10 mouse cellular contexts compared by ENCODE assay signal in genomic region chr17:23683856-23684672, GRCm38 (mm10). TPM values are rescaled to one million over a fixed set of nuclear protein-coding genes. Genes with fewer than 3 reads are reported as not detected.
DNase-seq lines count a peak whose midpoint lies in the region; ATAC-seq and TF ChIP-seq lines count a peak whose summit lies in the region.
"Had no signal": no experiment of that assay in that cellular context is flagged by ENCODE, and none has a peak within 500 bp of the region (broad histone marks: within the 10 kb centered on the region; RNA-seq: fewer than 3 reads in every experiment).

Gene Cldn9, minus strand, starts transcription at chr17:23684026.

- H3K9ac ChIP-seq in liver, postnatal 0 days (replicated peaks): no peak within 1 kb of the TSS
- H3K9ac ChIP-seq in liver, embryonic 11.5 days (ENCODE audit: low read depth, low read length): no peak within 1 kb of the TSS
- no peak within 1 kb of the TSS for H3K9ac ChIP-seq in MEL (ENCODE audit: control insufficient read depth, low read depth, low read length, poor library complexity, severe bottlenecking)
- H3K9ac ChIP-seq in hindbrain, embryonic 11.5 days (ENCODE audit: low read depth, low read length): no peak within 1 kb of the TSS
- peak within 1 kb of the TSS; percentile 50 for H3K9ac ChIP-seq in limb, embryonic 12.5 days (replicated peaks)

- H3K36me3 ChIP-seq in liver, postnatal 0 days (replicated peaks; ENCODE audit: insufficient read depth, low read length): no peaks in the 10 kb centered on the region
- no peaks in the 10 kb centered on the region for H3K36me3 ChIP-seq in liver, embryonic 11.5 days (ENCODE audit: control insufficient read depth, insufficient read depth, low read length)
- H3K36me3 ChIP-seq in MEL (ENCODE audit: control insufficient read depth in 1 of 2, insufficient read depth in 2 of 2, low read length in 2 of 2): peaks cover 0 to 10% of the 10 kb centered on the region in 2 experiments; a peak in 2 of 4 replicates
- no peaks in the 10 kb centered on the region for H3K36me3 ChIP-seq in hindbrain, embryonic 11.5 days (ENCODE audit: control insufficient read depth, insufficient read depth, low read length)
- no peaks in the 10 kb centered on the region for H3K36me3 ChIP-seq in limb, embryonic 12.5 days

- no peak for TF ChIP-seq CTCF in liver, postnatal 0 days (IDR thresholded peaks at IDR 0.05; ENCODE audit: low read depth)
- no peak for TF ChIP-seq CTCF in MEL (IDR thresholded peaks at IDR 0.05 in 2 of 3, conservative IDR thresholded peaks at IDR 0.05 in 1 of 3; ENCODE audit: control insufficient read depth in 1 of 3, insufficient read depth in 1 of 3, low read depth in 2 of 3, low read length in 3 of 3, poor library complexity in 1 of 3, severe bottlenecking in 1 of 3)

- intact Hi-C loops in heart, postnatal 25 days (cut with DNase I): no loop called here

- H3K79me2 ChIP-seq in MEL (ENCODE audit: control insufficient read depth, insufficient read depth, low read length, poor library complexity): no peaks in the 10 kb centered on the region

- TF ChIP-seq EP300 in liver, postnatal 0 days (IDR thresholded peaks at IDR 0.05; ENCODE audit: low read depth): no peak
- TF ChIP-seq EP300 in MEL (IDR thresholded peaks at IDR 0.05; ENCODE audit: low read depth in 1 of 2, low read length in 2 of 2): no peak

- H3K4me3 ChIP-seq in liver, postnatal 0 days (ENCODE audit: low read depth, low read length): no peak within 1 kb of the TSS
- no peak within 1 kb of the TSS for H3K4me3 ChIP-seq in liver, embryonic 11.5 days (ENCODE audit: low read depth, low read length)
- no peak within 1 kb of the TSS for H3K4me3 ChIP-seq in MEL (ENCODE audit: control insufficient read depth in 1 of 2, insufficient read depth in 1 of 2, low read depth in 2 of 2, low read length in 2 of 2)
- no peak within 1 kb of the TSS for H3K4me3 ChIP-seq in hindbrain, embryonic 11.5 days (ENCODE audit: low read depth, low read length)
- H3K4me3 ChIP-seq in limb, embryonic 12.5 days (replicated peaks): peak within 1 kb of the TSS; percentile 28

- peaks cover 6% of the 10 kb centered on the region for H3K4me1 ChIP-seq in liver, postnatal 0 days (ENCODE audit: insufficient read depth)
- 0 out of 2 replicates have a peak, but pooled peaks cover 2% of the 10 kb centered on the region for H3K4me1 ChIP-seq in liver, embryonic 11.5 days (replicated peaks; ENCODE audit: control insufficient read depth, insufficient read depth, low read length)
- H3K4me1 ChIP-seq in MEL (ENCODE audit: control insufficient read depth in 1 of 2, insufficient read depth in 2 of 2, low read length in 2 of 2): peaks cover 0 to 19% of the 10 kb centered on the region in 2 experiments; a peak in 3 of 4 replicates
- H3K4me1 ChIP-seq in hindbrain, embryonic 11.5 days (replicated peaks; ENCODE audit: control insufficient read depth, insufficient read depth, low read length): peaks cover 5% of the 10 kb centered on the region; the same call in 1 of the 2 replicates
- H3K4me1 ChIP-seq in limb, embryonic 12.5 days (replicated peaks): peaks cover 32% of the 10 kb centered on the region

- no peak for TF ChIP-seq POLR2A in MEL (IDR thresholded peaks at IDR 0.05; ENCODE audit: control insufficient read depth in 1 of 2, insufficient read depth in 1 of 2, low read depth in 1 of 2, low read length in 2 of 2, poor library complexity in 1 of 2)

- peak; percentile 14 for DNase-seq in liver, postnatal 0 days
- DNase-seq in liver, embryonic 11.5 days (ENCODE audit: low spot score): no peak
- DNase-seq in MEL (ENCODE audit: low read depth, low spot score): peak; percentile 31
- no peak for DNase-seq in hindbrain, embryonic 11.5 days (ENCODE audit: low spot score)
- DNase-seq in MN1 (ENCODE audit: low spot score): no peak
- DNase-seq in adrenal gland, postnatal 4 days (ENCODE audit: low spot score in 2 of 2): no peak
- DNase-seq in heart, postnatal 25 days (ENCODE audit: low spot score): no peak

- 30% methylated on average over 15 of the region's 15 CpGs for WGBS in liver, postnatal 0 days (ENCODE audit: insufficient replicate concordance)
- 27% methylated on average over 15 of the region's 15 CpGs for WGBS in liver, embryonic 11.5 days
- 14% methylated on average over 15 of the region's 15 CpGs for WGBS in hindbrain, embryonic 11.5 days
- 11% methylated on average over 15 of the region's 15 CpGs for WGBS in limb, embryonic 12.5 days

- H3K27ac ChIP-seq in liver, postnatal 0 days (ENCODE audit: low read depth): no peak within 1 kb of the TSS
- H3K27ac ChIP-seq in liver, embryonic 11.5 days (ENCODE audit: low read depth, low read length): no peak within 1 kb of the TSS
- no peak within 1 kb of the TSS for H3K27ac ChIP-seq in MEL (ENCODE audit: control insufficient read depth, low read depth, low read length)
- H3K27ac ChIP-seq in hindbrain, embryonic 11.5 days (ENCODE audit: low read depth, low read length): no peak within 1 kb of the TSS
- H3K27ac ChIP-seq in limb, embryonic 12.5 days: peak within 1 kb of the TSS; percentile 23; the same call in 1 of the 2 replicates

- no peaks in the 10 kb centered on the region for H3K9me3 ChIP-seq in liver, postnatal 0 days (ENCODE audit: low read length)
- no peaks in the 10 kb centered on the region for H3K9me3 ChIP-seq in liver, embryonic 11.5 days (ENCODE audit: control insufficient read depth, low read length)
- no peaks in the 10 kb centered on the region for H3K9me3 ChIP-seq in MEL (replicated peaks; ENCODE audit: insufficient read depth, low read length)
- no peaks in the 10 kb centered on the region for H3K9me3 ChIP-seq in hindbrain, embryonic 11.5 days (ENCODE audit: control insufficient read depth, low read length)
- no peaks in the 10 kb centered on the region for H3K9me3 ChIP-seq in limb, embryonic 12.5 days

- no peak for ATAC-seq in liver, postnatal 0 days
- ATAC-seq in liver, embryonic 11.5 days (replicated peaks; ENCODE audit: low FRiP score): no peak
- peak; percentile 76 for ATAC-seq in hindbrain, embryonic 11.5 days (ENCODE audit: low FRiP score)
- peak; percentile 83 for ATAC-seq in limb, embryonic 12.5 days (ENCODE audit: insufficient number of reproducible peaks, insufficient read depth, low FRiP score, low TSS enrichment, low read depth)

- H3K27me3 ChIP-seq in liver, postnatal 0 days (ENCODE audit: insufficient read depth, low read length): peaks cover 54% of the 10 kb centered on the region
- H3K27me3 ChIP-seq in liver, embryonic 11.5 days (replicated peaks; ENCODE audit: control insufficient read depth, insufficient read depth, low read length): peaks cover 57% of the 10 kb centered on the region
- no peaks in the 10 kb centered on the region for H3K27me3 ChIP-seq in MEL (ENCODE audit: control insufficient read depth in 1 of 2, insufficient read depth in 2 of 2, low read length in 2 of 2)
- H3K27me3 ChIP-seq in hindbrain, embryonic 11.5 days (ENCODE audit: control insufficient read depth, insufficient read depth, low read length): peaks cover 48% of the 10 kb centered on the region
- peaks cover 59% of the 10 kb centered on the region for H3K27me3 ChIP-seq in limb, embryonic 12.5 days

- TF ChIP-seq RAD21 in MEL (IDR thresholded peaks at IDR 0.05; ENCODE audit: low read depth, low read length): no peak

- no peak within 1 kb of the TSS for H3K4me2 ChIP-seq in liver, postnatal 0 days (ENCODE audit: low read depth, low read length)
- H3K4me2 ChIP-seq in liver, embryonic 11.5 days: no peak within 1 kb of the TSS
- H3K4me2 ChIP-seq in hindbrain, embryonic 11.5 days (replicated peaks; ENCODE audit: low read depth, low read length): no peak within 1 kb of the TSS
- peak within 1 kb of the TSS; percentile 48 for H3K4me2 ChIP-seq in limb, embryonic 12.5 days

TF ChIP-seq in MEL, 35 proteins besides CTCF, POLR2A, EP300 and RAD21:
- no peak for TF ChIP-seq MEF2A (IDR thresholded peaks at IDR 0.05; ENCODE audit: extremely low read depth, insufficient replicate concordance, low read depth, low read length, poor library complexity, severe bottlenecking)
- TF ChIP-seq ZNF384 (IDR thresholded peaks at IDR 0.05; ENCODE audit: low read depth, low read length): no peak
- no peak for TF ChIP-seq ETS1 (IDR thresholded peaks at IDR 0.05; ENCODE audit: low read depth, low read length)
- no peak for TF ChIP-seq MYB (IDR thresholded peaks at IDR 0.05; ENCODE audit: low read depth, low read length)
- no peak for TF ChIP-seq GABPA (IDR thresholded peaks at IDR 0.05; ENCODE audit: low read depth, low read length)
- TF ChIP-seq MAX (IDR thresholded peaks at IDR 0.05; ENCODE audit: low read length): no peak
- no peak for TF ChIP-seq TCF12 (IDR thresholded peaks at IDR 0.05; ENCODE audit: low read depth, low read length)
- TF ChIP-seq ELF1 (IDR thresholded peaks at IDR 0.05; ENCODE audit: low read depth, low read length): no peak
- TF ChIP-seq SMC3 (IDR thresholded peaks at IDR 0.05; ENCODE audit: low read depth, low read length): no peak
- TF ChIP-seq E2F4 (IDR thresholded peaks at IDR 0.05; ENCODE audit: borderline replicate concordance, low read depth, low read length): no peak
- no peak for TF ChIP-seq CHD1 (IDR thresholded peaks at IDR 0.05; ENCODE audit: low read depth, low read length)

RNA-seq across cellular contexts. Expression of gene Cldn9, which starts in this region (rescaled TPM):
- 0.09 and 0.12 TPM in 2 replicates for polyA plus RNA-seq in liver, postnatal 0 days (2015; fragmentation: Nextera tagmentation; extraction: Ambion mirVana)
- 0.49 and 0.56 TPM in 2 replicates for polyA plus RNA-seq in liver, embryonic 11.5 days (2014; fragmentation: Nextera tagmentation; extraction: Ambion mirVana)
- total RNA-seq in MEL (2012; rRNA removed): 0.19 and 0.26 TPM in 2 replicates
- polyA plus RNA-seq in MEL (2012; ENCODE audit: insufficient read depth in 1 of 2, insufficient read length in 2 of 2, low read depth in 1 of 2, low replicate concordance in 2 of 2, missing spikeins in 1 of 2): under 1 TPM in 1 of 2 experiments, not detected in 1; 0.18 TPM
- polyA plus RNA-seq in hindbrain, embryonic 11.5 days (2014; fragmentation: Nextera tagmentation; extraction: Ambion mirVana): 4.1 and 6.5 TPM in 2 replicates
- polyA plus RNA-seq in limb, embryonic 12.5 days (2016; fragmentation: Nextera tagmentation; extraction: Ambion mirVana): 5.6 and 6.4 TPM in 2 replicates
- total RNA-seq in adrenal gland, postnatal 4 days (2021): 1 to 10 TPM in 1 of 2 experiments, not detected in 1; 2.4 TPM
- not detected for total RNA-seq in heart, postnatal 25 days (2021)
- total RNA-seq: CH12.LX had no signal
- polyA plus RNA-seq: liver, embryonic 16.5 days had no signal

Comparison
In these comparisons a context has a peak if more than half of its experiments do, and no peak if none do; other contexts are left out.
1. Peak in DNase-seq in liver, postnatal 0 days; RNA of the gene not detected or under 1 TPM.
2. Peak in DNase-seq in MEL; RNA of the gene not detected or under 1 TPM.
3. ATAC-seq: peak in hindbrain, embryonic 11.5 days (single experiment) and limb, embryonic 12.5 days (single experiment); none in liver, postnatal 0 days (single experiment) and liver, embryonic 11.5 days (single experiment).